Mouse (Mus musculus): ENCODE measurements around the gene Mrnip. TPM values are rescaled to one million over a fixed set of nuclear protein-coding genes. Genes with fewer than 3 reads are reported as not detected.
A peak's percentile ranks its signal among the peaks of the same experiment; 100 is the strongest.

The Mrnip gene
- polyA plus RNA-seq, 1 experiment from 2014 or later, result 39.2 TPM

GRCm38 (mm10) chr11:50155785-50156184 is 18.5 kb upstream of the Mrnip start:
- Histone ChIP-seq H3K4me1 (ENCODE audit: control insufficient read depth, insufficient read depth, low read length) (no peaks in the 10 kb centered on the region), H3K27ac (ENCODE audit: low read length) (no peak overlapping the region), H3K36me3 (ENCODE audit: control insufficient read depth, insufficient read depth, low read length) (peaks cover 72% of the 10 kb centered on the region), H3K4me3 (ENCODE audit: low read depth, low read length) (no peak overlapping the region), H3K9me3 (replicated peaks; ENCODE audit: control insufficient read depth, low read length, poor library complexity, severe bottlenecking) (no peaks in the 10 kb centered on the region), H3K27me3 (ENCODE audit: control insufficient read depth, insufficient read depth, low read depth, low read length) (no peaks in the 10 kb centered on the region), H3K9ac (ENCODE audit: low read depth, low read length) (no peak overlapping the region), H3K4me2 (ENCODE audit: low read length) (no peak overlapping the region)
- no peak for ATAC-seq
- 94% methylated on average over 2 of the region's 2 CpGs for WGBS

- no peaks in the 10 kb centered on the region for H3K27me3 ChIP-seq (ENCODE audit: control insufficient read depth, insufficient read depth, low read depth, low read length)
- H3K36me3 ChIP-seq (ENCODE audit: control insufficient read depth, insufficient read depth, low read length), result peaks cover 65% of the 10 kb centered on the region
- ATAC-seq, result no peak
- H3K4me3 ChIP-seq (ENCODE audit: low read depth, low read length), result no peak overlapping the region
- H3K27ac ChIP-seq (ENCODE audit: low read length), result no peak overlapping the region
- H3K9me3 ChIP-seq (replicated peaks; ENCODE audit: control insufficient read depth, low read length, poor library complexity, severe bottlenecking), result no peaks in the 10 kb centered on the region
- WGBS, result 95% methylated on average over 16 of the region's 16 CpGs
- H3K4me1 ChIP-seq (ENCODE audit: control insufficient read depth, insufficient read depth, low read length), result no peaks in the 10 kb centered on the region
- no peak overlapping the region for H3K9ac ChIP-seq (ENCODE audit: low read depth, low read length)
- no peak overlapping the region for H3K4me2 ChIP-seq (ENCODE audit: low read length)
Measured at GRCm38 (mm10) chr11:50156725-50157258, 17.5 kb upstream of the Mrnip start.

- Histone ChIP-seq H3K4me2 (ENCODE audit: low read length) (no peak overlapping the region), H3K9ac (ENCODE audit: low read depth, low read length) (no peak overlapping the region), H3K36me3 (ENCODE audit: control insufficient read depth, insufficient read depth, low read length) (peaks cover 57% of the 10 kb centered on the region), H3K9me3 (replicated peaks; ENCODE audit: control insufficient read depth, low read length, poor library complexity, severe bottlenecking) (no peaks in the 10 kb centered on the region), H3K4me3 (ENCODE audit: low read depth, low read length) (no peak overlapping the region), H3K27me3 (ENCODE audit: control insufficient read depth, insufficient read depth, low read depth, low read length) (no peaks in the 10 kb centered on the region), H3K4me1 (ENCODE audit: control insufficient read depth, insufficient read depth, low read length) (no peaks in the 10 kb centered on the region), H3K27ac (ENCODE audit: low read length) (no peak overlapping the region)
- ATAC-seq, result no peak
- WGBS, result 94% methylated on average over 7 of the region's 7 CpGs
Measured at GRCm38 (mm10) chr11:50158346-50158745, 15.9 kb upstream of the Mrnip start.

GRCm38 (mm10) chr11:50159347-50159746 is 14.9 kb upstream of the Mrnip start:
- no peak overlapping the region for H3K9ac ChIP-seq (ENCODE audit: low read depth, low read length)
- ATAC-seq, result no peak
- H3K36me3 ChIP-seq (ENCODE audit: control insufficient read depth, insufficient read depth, low read length), result peaks cover 63% of the 10 kb centered on the region
- no peaks in the 10 kb centered on the region for H3K27me3 ChIP-seq (ENCODE audit: control insufficient read depth, insufficient read depth, low read depth, low read length)
- 89% methylated on average over 4 of the region's 4 CpGs for WGBS
- no peaks in the 10 kb centered on the region for H3K4me1 ChIP-seq (ENCODE audit: control insufficient read depth, insufficient read depth, low read length)
- no peak overlapping the region for H3K4me2 ChIP-seq (ENCODE audit: low read length)
- H3K27ac ChIP-seq (ENCODE audit: low read length), result no peak overlapping the region
- no peaks in the 10 kb centered on the region for H3K9me3 ChIP-seq (replicated peaks; ENCODE audit: control insufficient read depth, low read length, poor library complexity, severe bottlenecking)
- H3K4me3 ChIP-seq (ENCODE audit: low read depth, low read length), result no peak overlapping the region

GRCm38 (mm10) chr11:50161578-50162304 is 12.5 kb upstream of the Mrnip start:
- peak; percentile 47; the same call in 1 of the 2 replicates for ATAC-seq

GRCm38 (mm10) chr11:50162338-50163050 is 11.8 kb upstream of the Mrnip start:
- no peak for ATAC-seq
- Histone ChIP-seq H3K9me3 (replicated peaks; ENCODE audit: control insufficient read depth, low read length, poor library complexity, severe bottlenecking) (no peaks in the 10 kb centered on the region), H3K27me3 (ENCODE audit: control insufficient read depth, insufficient read depth, low read depth, low read length) (no peaks in the 10 kb centered on the region), H3K27ac (ENCODE audit: low read length) (no peak overlapping the region), H3K36me3 (ENCODE audit: control insufficient read depth, insufficient read depth, low read length) (peaks cover 43% of the 10 kb centered on the region), H3K4me1 (ENCODE audit: control insufficient read depth, insufficient read depth, low read length) (no peaks in the 10 kb centered on the region), H3K4me3 (ENCODE audit: low read depth, low read length) (no peak overlapping the region), H3K9ac (ENCODE audit: low read depth, low read length) (no peak overlapping the region), H3K4me2 (ENCODE audit: low read length) (no peak overlapping the region)
- WGBS, result 92% methylated on average over 3 of the region's 3 CpGs

More at GRCm38 (mm10) chr11:50161578-50162304, 12.5 kb upstream of the Mrnip start:
- Histone ChIP-seq H3K9me3 (replicated peaks; ENCODE audit: control insufficient read depth, low read length, poor library complexity, severe bottlenecking) (no peaks in the 10 kb centered on the region), H3K27ac (ENCODE audit: low read length) (no peak overlapping the region), H3K4me3 (ENCODE audit: low read depth, low read length) (no peak overlapping the region), H3K9ac (ENCODE audit: low read depth, low read length) (no peak overlapping the region), H3K4me1 (ENCODE audit: control insufficient read depth, insufficient read depth, low read length) (no peaks in the 10 kb centered on the region), H3K4me2 (ENCODE audit: low read length) (no peak overlapping the region), H3K27me3 (ENCODE audit: control insufficient read depth, insufficient read depth, low read depth, low read length) (no peaks in the 10 kb centered on the region), H3K36me3 (ENCODE audit: control insufficient read depth, insufficient read depth, low read length) (peaks cover 50% of the 10 kb centered on the region)
- WGBS, result 69% methylated on average over 10 of the region's 10 CpGs

- 90% methylated on average over 5 of the region's 5 CpGs for WGBS
- H3K36me3 ChIP-seq (ENCODE audit: control insufficient read depth, insufficient read depth, low read length), result peaks cover 23% of the 10 kb centered on the region
- ATAC-seq, result no peak
- H3K4me3 ChIP-seq (ENCODE audit: low read depth, low read length), result no peak overlapping the region
- no peak overlapping the region for H3K27ac ChIP-seq (ENCODE audit: low read length)
- H3K27me3 ChIP-seq (ENCODE audit: control insufficient read depth, insufficient read depth, low read depth, low read length), result no peaks in the 10 kb centered on the region
- H3K4me2 ChIP-seq (ENCODE audit: low read length), result no peak overlapping the region
- no peaks in the 10 kb centered on the region for H3K9me3 ChIP-seq (replicated peaks; ENCODE audit: control insufficient read depth, low read length, poor library complexity, severe bottlenecking)
- H3K4me1 ChIP-seq (ENCODE audit: control insufficient read depth, insufficient read depth, low read length), result no peaks in the 10 kb centered on the region
- no peak overlapping the region for H3K9ac ChIP-seq (ENCODE audit: low read depth, low read length)
Measured at GRCm38 (mm10) chr11:50168352-50168751, 5.9 kb upstream of the Mrnip start.

GRCm38 (mm10) chr11:50174730-50175187 is 515 bp downstream of the Mrnip start:
- peak; percentile 99 for ATAC-seq
- peak overlapping the region; percentile 82 for H3K27ac ChIP-seq (ENCODE audit: low read length)
- under 1% methylated on average over 27 of the region's 27 CpGs for WGBS
- H3K4me1 ChIP-seq (ENCODE audit: control insufficient read depth, insufficient read depth, low read length), result peaks cover 5% of the 10 kb centered on the region
- H3K4me3 ChIP-seq (ENCODE audit: low read depth, low read length), result peak overlapping the region; percentile 48
- no peaks in the 10 kb centered on the region for H3K9me3 ChIP-seq (replicated peaks; ENCODE audit: control insufficient read depth, low read length, poor library complexity, severe bottlenecking)
- H3K27me3 ChIP-seq (ENCODE audit: control insufficient read depth, insufficient read depth, low read depth, low read length), result no peaks in the 10 kb centered on the region
- H3K9ac ChIP-seq (ENCODE audit: low read depth, low read length), result peak overlapping the region; percentile 64
- peaks cover 13% of the 10 kb centered on the region; the same call in 1 of the 2 replicates for H3K36me3 ChIP-seq (ENCODE audit: control insufficient read depth, insufficient read depth, low read length)
- H3K4me2 ChIP-seq (ENCODE audit: low read length), result peak overlapping the region; percentile 69

GRCm38 (mm10) chr11:50176351-50176750 is 2.1 kb downstream of the Mrnip start:
- Histone ChIP-seq H3K27me3 (ENCODE audit: control insufficient read depth, insufficient read depth, low read depth, low read length) (no peaks in the 10 kb centered on the region), H3K36me3 (ENCODE audit: control insufficient read depth, insufficient read depth, low read length) (peaks cover 10% of the 10 kb centered on the region; the same call in 1 of the 2 replicates), H3K27ac (ENCODE audit: low read length) (no peak overlapping the region), H3K4me2 (ENCODE audit: low read length) (no peak overlapping the region), H3K4me3 (ENCODE audit: low read depth, low read length) (no peak overlapping the region), H3K9ac (ENCODE audit: low read depth, low read length) (no peak overlapping the region), H3K4me1 (ENCODE audit: control insufficient read depth, insufficient read depth, low read length) (peaks cover 5% of the 10 kb centered on the region), H3K9me3 (replicated peaks; ENCODE audit: control insufficient read depth, low read length, poor library complexity, severe bottlenecking) (no peaks in the 10 kb centered on the region)
- no peak for ATAC-seq
- 79% methylated on average over 3 of the region's 3 CpGs for WGBS
